Mouse (Mus musculus) T-helper 1 cell (primary cell): ENCODE measurements around the gene Tmcc1.
"Not testable (repeated sequence)": the region's sequence is repeated elsewhere in the genome, so short reads cannot be mapped to it uniquely, and the experiment has no call there.

Source experiments
- in situ Hi-C: fragments of 300-600 bp; cut with MboI, MseI; formaldehyde crosslinking; loops from one replicate; pipeline ENCODE4 v1.15.1; 2025; ENCODE audit warnings: high pct_unique_total_duplicates

Gene Tmcc1

DNA sequence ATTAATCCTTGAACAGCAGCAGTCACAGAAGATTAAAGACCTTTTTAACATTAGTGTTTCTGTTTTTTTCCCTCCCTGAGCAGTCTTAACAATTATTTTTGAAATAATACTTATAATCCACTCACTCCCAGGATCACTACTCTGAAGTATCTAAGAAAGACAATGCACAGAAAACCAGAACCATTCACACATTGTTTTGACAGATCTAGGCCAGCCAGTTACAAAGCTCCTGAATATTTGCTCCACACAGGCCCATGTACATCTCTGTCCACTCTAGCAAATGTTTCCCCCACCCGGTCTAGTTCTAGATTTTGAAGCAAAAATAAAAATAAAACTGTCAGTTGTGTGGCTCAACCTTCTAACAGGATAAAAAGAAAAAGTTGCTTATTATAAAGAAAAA is 45.9 kb downstream of the Tmcc1 start:
- in situ Hi-C loops: no loop called here

DNA sequence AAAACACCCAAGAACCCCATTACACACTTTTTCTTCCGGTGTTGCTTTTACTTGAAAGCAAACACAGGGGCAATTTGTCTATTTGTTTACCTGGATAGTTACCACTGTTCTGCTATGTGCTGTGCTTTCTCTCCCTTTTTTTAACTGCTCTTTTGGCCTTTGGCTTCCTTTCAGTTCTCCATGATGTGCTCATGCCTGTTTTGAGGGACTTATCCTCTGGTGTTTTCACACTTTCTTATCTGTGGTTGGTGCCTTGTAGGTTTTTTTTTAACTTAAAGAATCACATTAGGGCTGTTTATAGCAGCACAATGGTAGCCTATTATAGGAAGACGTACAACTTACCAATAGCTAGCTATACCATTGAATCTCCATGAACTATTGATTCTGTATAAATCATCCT is 51.6 kb downstream of the Tmcc1 start:
- in situ Hi-C loops: no loop called here

DNA sequence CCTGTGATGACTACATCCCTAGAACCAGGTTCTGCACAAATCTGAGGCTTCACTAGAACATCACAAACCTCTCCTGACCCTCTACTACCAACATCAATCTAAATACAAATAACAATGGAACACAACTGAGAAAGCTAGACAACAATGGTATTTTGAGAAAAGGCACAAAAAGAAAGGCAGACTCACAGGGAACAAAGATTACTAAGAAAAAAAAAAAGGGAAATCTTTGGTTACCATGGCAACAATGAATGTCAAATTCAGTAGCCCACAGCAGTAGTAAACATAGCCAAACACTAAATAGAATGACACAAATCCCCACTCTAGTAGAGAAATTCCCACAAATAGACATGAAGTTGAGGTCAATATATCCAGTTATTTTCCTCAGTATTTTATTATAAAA is 52.5 kb downstream of the Tmcc1 start:
- in situ Hi-C loops: no loop called here

DNA sequence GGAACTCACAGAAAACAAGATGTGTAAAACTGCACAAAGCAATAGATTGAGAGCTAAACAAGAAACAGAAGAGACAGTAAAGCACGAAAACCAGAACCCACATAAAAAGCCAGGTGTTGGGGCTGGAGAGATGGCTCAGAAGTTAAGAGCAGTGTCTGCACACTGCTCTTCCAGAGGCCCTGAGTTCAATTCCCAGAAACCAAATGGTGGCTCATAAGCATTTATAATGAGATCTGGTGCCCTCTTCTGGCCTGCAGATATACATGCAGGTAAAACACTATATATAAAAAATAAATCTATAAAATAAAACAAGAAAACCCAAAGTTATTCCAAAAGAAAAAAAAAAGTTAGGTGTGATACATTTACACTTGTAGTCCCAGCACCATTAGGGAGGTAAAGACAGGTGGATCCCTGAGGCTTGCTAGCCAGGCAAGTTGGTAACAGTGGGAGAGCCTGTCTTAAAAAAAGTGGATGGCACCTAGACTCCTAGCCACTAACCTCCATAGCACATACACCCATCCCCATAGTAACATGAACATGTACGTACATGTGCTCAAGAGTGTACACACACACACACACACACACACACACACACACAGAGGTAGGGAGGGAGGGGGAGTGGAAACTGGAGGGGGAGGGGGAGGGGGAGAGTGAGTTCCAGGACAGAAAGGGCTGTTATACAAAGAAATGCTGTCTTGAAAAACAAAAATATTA is 54.0 kb downstream of the Tmcc1 start:
- in situ Hi-C loops: no loop called here

DNA sequence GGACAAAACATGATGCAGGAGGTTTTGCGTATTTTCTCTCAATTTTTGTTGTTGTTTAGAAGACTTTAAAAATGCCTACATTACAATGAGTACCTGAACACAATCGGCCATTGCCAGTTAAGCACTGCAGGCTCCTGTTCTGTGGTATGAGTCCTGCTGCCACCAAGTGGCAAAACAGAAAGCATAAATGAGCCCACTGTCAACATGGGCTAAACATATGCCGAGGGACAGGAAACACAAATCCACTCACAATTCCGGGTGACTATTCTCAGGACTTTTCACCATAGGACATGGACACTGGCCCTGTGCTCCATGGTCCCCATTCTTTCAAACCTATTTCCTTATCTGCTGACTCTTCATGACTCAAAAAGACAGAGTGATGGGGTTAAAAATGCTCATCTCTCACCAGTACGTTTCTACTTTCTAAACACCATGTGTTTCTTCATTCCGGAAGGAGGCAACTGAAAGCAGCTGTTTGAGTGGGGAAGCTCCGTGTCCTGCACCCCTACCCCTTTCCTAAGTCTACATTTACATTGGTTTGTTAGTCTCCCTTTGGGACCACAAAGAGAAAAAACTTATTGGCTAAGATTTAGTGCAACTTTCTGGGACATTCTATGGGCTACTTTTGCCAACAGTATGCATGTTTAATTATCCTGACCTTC is 57.2 kb downstream of the Tmcc1 start:
- in situ Hi-C loops: no loop called here

- in situ Hi-C loops: loop anchor here (5.0 kb wide), 2 partner anchors 126 to 241 kb away; no protein-coding TSS in a partner anchor
Observed at GRCm38 (mm10) chr6:116133756-116134155, 59.5 kb downstream of the Tmcc1 start.

DNA sequence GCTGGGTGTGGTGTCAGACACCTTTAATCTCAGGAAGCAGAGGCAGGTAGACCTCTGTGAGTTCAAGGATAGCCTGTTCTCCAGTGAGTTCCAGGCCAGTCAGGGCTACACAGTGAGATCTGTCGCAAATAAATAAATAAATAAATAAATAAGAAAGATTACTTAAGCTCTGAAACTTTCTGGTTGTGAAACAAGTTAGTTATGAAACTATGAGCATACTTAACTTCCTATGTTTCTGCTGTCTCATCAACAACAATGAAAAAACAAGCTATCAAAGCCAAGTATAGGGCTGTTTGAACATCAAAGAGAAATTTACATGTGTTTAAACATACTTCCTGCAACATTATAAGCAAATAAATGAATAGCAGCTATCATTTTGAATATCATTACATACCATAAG is 61.5 kb downstream of the Tmcc1 start:
- in situ Hi-C loops: loop anchor here (5.0 kb wide), 2 partner anchors 124 to 239 kb away; no protein-coding TSS in a partner anchor

- in situ Hi-C loops: no loop called here
Observed at GRCm38 (mm10) chr6:116128710-116129109, 64.6 kb downstream of the Tmcc1 start.

- in situ Hi-C loops: no loop called here
Observed at GRCm38 (mm10) chr6:116127918-116128443, 65.3 kb downstream of the Tmcc1 start.

GRCm38 (mm10) chr6:116126577-116126976 is 66.7 kb downstream of the Tmcc1 start:
- in situ Hi-C loops: no loop called here

DNA sequence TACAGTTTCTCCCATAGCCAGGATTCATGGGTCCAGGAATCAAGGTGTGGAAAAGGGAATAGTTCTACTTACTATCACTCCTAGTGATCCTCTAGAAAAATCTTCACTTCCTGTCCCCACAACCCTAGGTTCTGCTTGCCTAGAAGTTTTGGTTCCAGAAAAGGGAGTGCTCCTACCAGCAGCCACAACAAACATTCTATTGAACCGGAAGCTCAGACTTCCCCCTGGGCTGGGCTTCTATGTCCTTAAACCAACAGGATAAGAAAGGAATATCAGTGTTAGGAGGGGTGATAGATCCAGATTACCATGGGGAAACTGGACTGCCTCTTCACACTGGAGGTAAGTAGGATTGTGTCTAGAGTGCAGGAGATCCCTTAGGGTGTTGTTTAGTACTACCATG is 70.4 kb downstream of the Tmcc1 start:
- in situ Hi-C loops: no loop called here

- in situ Hi-C loops: no loop called here
Observed at GRCm38 (mm10) chr6:116119669-116120068, 73.6 kb downstream of the Tmcc1 start.

- in situ Hi-C loops: not testable (repeated sequence)
Observed at GRCm38 (mm10) chr6:116116634-116117033, 76.7 kb downstream of the Tmcc1 start.

GRCm38 (mm10) chr6:116110588-116110987 is 82.7 kb downstream of the Tmcc1 start:
- in situ Hi-C loops: no loop called here

DNA sequence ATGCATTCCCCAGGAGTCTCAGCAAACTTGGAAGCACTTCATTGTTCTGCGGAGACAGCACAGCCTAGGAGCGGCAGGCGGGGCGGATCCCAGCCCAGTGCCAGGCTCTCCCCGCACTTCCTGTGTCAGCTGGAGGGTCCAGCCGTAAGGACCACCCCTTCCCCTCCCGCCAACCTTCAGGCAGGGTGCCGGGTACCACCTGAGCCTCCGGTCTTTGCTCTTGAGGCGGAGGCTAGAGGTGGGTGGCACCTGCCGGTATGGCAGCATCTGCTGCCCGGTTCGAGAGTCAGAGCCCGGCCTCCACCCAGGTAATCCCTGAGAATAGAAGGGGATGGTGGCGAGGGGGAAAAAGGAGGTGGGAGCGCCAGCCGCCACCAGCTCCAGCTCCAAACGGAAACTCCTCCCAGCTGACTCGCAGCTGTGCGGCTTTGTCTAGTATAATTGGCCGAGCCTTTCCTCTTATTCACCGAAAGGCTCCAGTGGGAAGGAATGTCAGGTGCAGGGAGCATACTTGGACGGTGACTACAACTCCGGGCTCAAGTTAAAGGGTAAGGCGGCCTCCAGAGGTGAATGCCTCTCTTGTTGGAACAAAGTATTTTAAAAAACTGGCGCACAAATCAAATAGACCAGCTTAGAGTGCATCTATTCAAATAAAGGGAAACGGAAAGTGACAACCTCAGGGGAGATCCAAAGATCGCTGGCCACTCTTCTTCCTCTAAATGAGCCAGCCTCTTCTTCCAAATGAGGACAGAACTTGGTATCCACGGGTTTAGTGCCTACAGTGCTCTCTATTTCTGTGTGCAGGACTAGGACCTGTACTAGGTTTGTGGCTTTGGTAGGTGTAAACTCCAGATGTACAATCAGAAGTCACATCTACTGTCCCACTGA is 85.6 kb downstream of the Tmcc1 start:
- in situ Hi-C loops: no loop called here

GRCm38 (mm10) chr6:116106967-116107470 is 86.3 kb downstream of the Tmcc1 start:
- in situ Hi-C loops: no loop called here

DNA sequence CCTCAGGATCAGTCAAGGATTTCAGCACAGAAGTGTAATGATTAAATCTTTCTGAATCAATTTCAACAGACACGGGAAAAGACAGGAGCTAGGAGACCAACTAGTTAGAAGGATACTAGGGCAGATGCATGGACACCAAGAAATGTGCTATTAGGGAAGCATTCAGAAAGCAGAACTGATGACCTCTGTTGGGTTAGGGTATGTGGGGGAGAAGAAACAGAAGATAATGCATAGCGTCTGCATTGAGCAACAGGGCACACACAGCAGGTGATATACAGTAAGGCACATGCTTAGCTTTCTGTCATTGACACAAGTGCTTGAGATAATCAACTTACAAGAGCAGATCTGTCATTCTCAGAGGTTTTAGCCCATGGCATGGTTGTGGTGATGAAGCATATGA is 95.7 kb downstream of the Tmcc1 start:
- in situ Hi-C loops: loop anchor here (25.0 kb wide), 1 partner anchor 1365 kb away; no protein-coding TSS in a partner anchor

DNA sequence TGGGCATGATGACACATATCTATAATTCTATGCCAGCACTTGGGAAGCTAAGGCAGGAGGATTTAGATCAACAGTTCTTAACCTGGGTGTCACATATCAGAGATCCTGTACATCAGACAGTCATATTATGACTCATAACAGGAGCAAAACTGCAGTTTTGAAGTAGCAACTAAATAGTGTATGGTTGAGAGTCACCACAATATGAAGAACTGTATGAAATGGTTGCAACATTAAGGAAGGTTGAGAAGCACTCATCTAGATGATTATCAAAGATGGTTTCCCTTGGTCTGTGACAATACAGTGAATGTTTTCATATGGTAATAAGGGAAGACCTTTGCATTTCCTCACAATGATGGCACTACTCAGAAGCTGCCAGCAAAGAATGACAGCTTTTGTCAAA is 103.9 kb downstream of the Tmcc1 start:
- in situ Hi-C loops: loop anchor here (25.0 kb wide), 1 partner anchor 1373 kb away; no protein-coding TSS in a partner anchor

DNA sequence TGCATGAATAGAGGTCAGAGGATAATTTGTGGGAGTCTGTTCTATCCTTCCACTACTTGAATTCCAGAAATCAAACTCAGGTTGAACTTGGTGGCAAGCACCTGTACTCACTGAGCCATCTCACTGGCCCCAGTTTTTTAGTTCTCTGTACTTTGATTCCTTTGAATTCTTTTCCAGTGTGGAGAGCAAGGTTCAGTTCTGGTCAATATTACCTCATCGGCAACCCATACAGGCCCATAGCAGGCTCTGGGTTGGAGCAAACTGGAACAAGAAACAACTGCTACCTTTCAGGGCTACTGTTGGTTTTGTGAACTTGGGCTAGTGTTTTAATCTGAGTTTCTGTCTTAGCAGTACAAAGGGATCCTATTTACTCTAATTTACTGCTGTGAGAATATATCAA is 107.2 kb downstream of the Tmcc1 start:
- in situ Hi-C loops: loop anchor here (25.0 kb wide), 1 partner anchor 1376 kb away; no protein-coding TSS in a partner anchor

GRCm38 (mm10) chr6:116082239-116082638 is 111.0 kb downstream of the Tmcc1 start:
- in situ Hi-C loops: loop anchor here (25.0 kb wide), 1 partner anchor 1380 kb away; no protein-coding TSS in a partner anchor

DNA sequence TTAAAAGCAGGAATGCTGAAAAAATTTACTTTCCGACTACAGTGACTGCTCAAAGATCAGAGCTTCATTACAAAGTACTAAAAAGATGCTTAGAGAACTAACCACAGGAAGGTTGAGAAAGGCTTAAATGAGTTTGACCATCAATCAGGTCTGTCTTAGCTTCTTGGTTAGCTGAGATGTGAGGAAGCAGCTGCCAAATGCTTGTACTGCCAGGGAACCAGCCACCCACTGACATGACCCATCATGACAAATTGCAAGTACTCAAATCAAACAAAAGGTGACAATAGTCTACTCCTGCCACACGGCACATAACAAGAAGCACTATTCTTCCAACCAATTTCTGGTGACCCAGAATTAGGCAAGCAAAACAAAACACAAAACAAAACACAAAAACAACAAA is 111.9 kb downstream of the Tmcc1 start:
- in situ Hi-C loops: loop anchor here (25.0 kb wide), 1 partner anchor 1381 kb away; no protein-coding TSS in a partner anchor
